Mouse (Mus musculus): Measurements from ENCODE around the gene Polr2i. TPM values are rescaled to one million over a fixed set of nuclear protein-coding genes. Genes with fewer than 3 reads are reported as not detected.

Polr2i gene
- polyA plus RNA-seq, 1 experiment = 196 TPM

DNA sequence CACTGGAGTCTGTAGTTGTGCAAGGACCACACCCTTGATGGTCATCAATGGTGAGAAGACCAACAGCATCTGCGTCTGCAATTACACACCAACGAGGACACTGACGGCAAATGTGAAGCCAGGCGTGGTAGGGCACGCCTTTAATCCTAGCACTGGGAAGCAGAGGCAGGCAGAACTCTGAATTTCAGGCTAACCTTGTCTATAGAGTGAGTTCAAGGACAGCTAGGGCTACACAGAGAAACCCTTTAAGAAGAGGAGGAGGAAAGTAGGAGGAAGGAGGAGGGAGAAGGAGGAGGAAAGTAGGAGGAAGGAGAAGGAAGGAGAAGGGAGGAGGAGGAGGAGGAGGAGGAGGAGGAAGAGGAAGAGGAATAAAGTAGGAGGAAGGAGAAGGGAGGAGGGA is 33.8 kb downstream of the Polr2i start:
- H3K36me3 ChIP-seq (ENCODE audit: control insufficient read depth, insufficient read depth, low read length) = no peaks in the 10 kb centered on the region
- no peaks in the 10 kb centered on the region for H3K27me3 ChIP-seq (replicated peaks; ENCODE audit: control insufficient read depth, insufficient read depth, low read length)
- TF ChIP-seq POLR2A (IDR thresholded peaks at IDR 0.05; ENCODE audit: low read depth, low read length) = no peak
- TF ChIP-seq CTCF (conservative IDR thresholded peaks at IDR 0.05; ENCODE audit: insufficient read depth, insufficient read length, low read depth, low read length) = no peak
- 92% methylated on average over 5 of the region's 5 CpGs for WGBS
- H3K27ac ChIP-seq (ENCODE audit: insufficient read depth, low read depth, low read length) = no peak overlapping the region
- DNase-seq = no peak
- H3K4me1 ChIP-seq (ENCODE audit: control insufficient read depth, insufficient read depth, low read length) = no peaks in the 10 kb centered on the region
- H3K4me3 ChIP-seq (ENCODE audit: insufficient read depth, low read depth, low read length) = no peak overlapping the region

DNA sequence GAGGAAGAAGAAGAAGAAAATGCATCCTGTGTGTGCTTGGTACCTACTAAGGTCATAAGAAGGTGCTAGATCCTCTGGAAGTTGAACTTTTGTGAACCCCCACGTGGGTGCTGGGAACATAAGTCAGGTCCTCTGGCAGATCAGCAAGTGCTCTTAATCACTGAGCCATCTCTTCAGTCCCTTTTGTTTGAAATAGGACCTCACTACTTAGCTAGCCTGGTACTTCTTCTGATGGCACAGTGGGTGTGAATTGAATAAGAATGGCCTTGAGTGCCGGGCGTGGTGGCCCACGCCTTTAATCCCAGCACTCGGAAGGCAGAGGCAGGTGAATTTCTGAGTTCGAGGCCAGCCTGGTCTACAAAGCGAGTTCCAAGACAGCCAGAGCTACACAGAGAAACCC is 34.2 kb downstream of the Polr2i start:
- Histone ChIP-seq H3K4me3 (ENCODE audit: insufficient read depth, low read depth, low read length) (no peak overlapping the region), H3K27me3 (replicated peaks; ENCODE audit: control insufficient read depth, insufficient read depth, low read length) (no peaks in the 10 kb centered on the region), H3K36me3 (ENCODE audit: control insufficient read depth, insufficient read depth, low read length) (no peaks in the 10 kb centered on the region), H3K27ac (ENCODE audit: insufficient read depth, low read depth, low read length) (no peak overlapping the region), H3K4me1 (ENCODE audit: control insufficient read depth, insufficient read depth, low read length) (no peaks in the 10 kb centered on the region)
- WGBS = 90% methylated on average over 7 of the region's 7 CpGs
- DNase-seq = no peak
- TF ChIP-seq CTCF (conservative IDR thresholded peaks at IDR 0.05; ENCODE audit: insufficient read depth, insufficient read length, low read depth, low read length) (no peak), POLR2A (IDR thresholded peaks at IDR 0.05; ENCODE audit: low read depth, low read length) (no peak)

- H3K4me3 ChIP-seq (ENCODE audit: insufficient read depth, low read depth, low read length) = no peak overlapping the region
- no peak for DNase-seq
- no peak overlapping the region for H3K27ac ChIP-seq (ENCODE audit: insufficient read depth, low read depth, low read length)
- no peaks in the 10 kb centered on the region for H3K4me1 ChIP-seq (ENCODE audit: control insufficient read depth, insufficient read depth, low read length)
- TF ChIP-seq CTCF (conservative IDR thresholded peaks at IDR 0.05; ENCODE audit: insufficient read depth, insufficient read length, low read depth, low read length) (no peak), POLR2A (IDR thresholded peaks at IDR 0.05; ENCODE audit: low read depth, low read length) (no peak)
- no peaks in the 10 kb centered on the region for H3K27me3 ChIP-seq (replicated peaks; ENCODE audit: control insufficient read depth, insufficient read depth, low read length)
- 95% methylated on average over 3 of the region's 3 CpGs for WGBS
- no peaks in the 10 kb centered on the region for H3K36me3 ChIP-seq (ENCODE audit: control insufficient read depth, insufficient read depth, low read length)
Measured at GRCm38 (mm10) chr7:30266780-30267179, 35.0 kb downstream of the Polr2i start.

DNA sequence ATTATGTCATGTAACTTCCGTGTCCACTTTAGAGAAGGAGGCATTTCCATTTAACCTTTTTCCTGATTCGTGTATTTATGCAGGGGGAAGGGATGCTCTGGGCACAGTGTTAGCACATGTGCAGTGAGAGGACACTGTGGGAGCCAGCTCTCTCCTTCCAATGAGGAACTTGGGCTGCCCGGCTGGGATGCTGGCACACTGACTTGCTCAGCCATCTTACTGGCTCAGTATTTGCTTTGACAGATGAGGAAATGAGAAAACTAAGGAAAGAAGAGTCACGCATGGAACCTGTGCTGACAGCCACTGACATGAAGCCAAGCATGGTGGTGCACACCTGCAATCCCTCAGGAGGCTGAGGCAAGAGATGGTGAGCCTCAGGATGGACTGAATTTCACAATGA is 37.9 kb downstream of the Polr2i start:
- H3K4me3 ChIP-seq (ENCODE audit: insufficient read depth, low read depth, low read length) = no peak overlapping the region
- TF ChIP-seq POLR2A (IDR thresholded peaks at IDR 0.05; ENCODE audit: low read depth, low read length) (no peak), CTCF (conservative IDR thresholded peaks at IDR 0.05; ENCODE audit: insufficient read depth, insufficient read length, low read depth, low read length) (no peak)
- no peaks in the 10 kb centered on the region for H3K27me3 ChIP-seq (replicated peaks; ENCODE audit: control insufficient read depth, insufficient read depth, low read length)
- WGBS = 90% methylated on average over 4 of the region's 4 CpGs
- no peak for DNase-seq
- H3K4me1 ChIP-seq (ENCODE audit: control insufficient read depth, insufficient read depth, low read length) = no peaks in the 10 kb centered on the region
- H3K27ac ChIP-seq (ENCODE audit: insufficient read depth, low read depth, low read length) = no peak overlapping the region
- no peaks in the 10 kb centered on the region for H3K36me3 ChIP-seq (ENCODE audit: control insufficient read depth, insufficient read depth, low read length)

DNA sequence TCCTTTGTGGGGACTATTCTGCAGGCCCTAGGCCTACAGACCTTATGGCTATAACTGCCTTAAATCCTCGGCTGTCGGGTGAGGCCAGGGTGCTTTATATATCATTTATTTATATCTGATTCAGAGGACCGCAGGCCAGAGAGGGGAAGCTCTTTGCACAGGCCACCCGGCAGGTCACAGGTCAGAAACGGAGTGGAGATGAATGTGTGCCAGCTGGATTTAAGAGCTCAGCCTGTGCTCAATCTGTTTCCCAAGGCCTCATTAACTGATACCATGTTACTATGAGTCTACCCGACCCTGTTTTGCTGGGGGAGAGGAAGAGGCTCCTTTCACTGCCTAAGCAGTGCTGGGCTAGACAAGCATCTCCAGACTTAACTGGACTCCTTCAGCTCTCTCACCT is 42.6 kb downstream of the Polr2i start:
- WGBS = 74% methylated on average over 6 of the region's 6 CpGs
- Histone ChIP-seq H3K27ac (ENCODE audit: insufficient read depth, low read depth, low read length) (no peak overlapping the region), H3K4me1 (ENCODE audit: control insufficient read depth, insufficient read depth, low read length) (no peaks in the 10 kb centered on the region), H3K27me3 (replicated peaks; ENCODE audit: control insufficient read depth, insufficient read depth, low read length) (no peaks in the 10 kb centered on the region), H3K4me3 (ENCODE audit: insufficient read depth, low read depth, low read length) (no peak overlapping the region), H3K36me3 (ENCODE audit: control insufficient read depth, insufficient read depth, low read length) (no peaks in the 10 kb centered on the region)
- TF ChIP-seq POLR2A (IDR thresholded peaks at IDR 0.05; ENCODE audit: low read depth, low read length) = no peak
- TF ChIP-seq CTCF (conservative IDR thresholded peaks at IDR 0.05; ENCODE audit: insufficient read depth, insufficient read length, low read depth, low read length) = no peak
- no peak for DNase-seq

DNA sequence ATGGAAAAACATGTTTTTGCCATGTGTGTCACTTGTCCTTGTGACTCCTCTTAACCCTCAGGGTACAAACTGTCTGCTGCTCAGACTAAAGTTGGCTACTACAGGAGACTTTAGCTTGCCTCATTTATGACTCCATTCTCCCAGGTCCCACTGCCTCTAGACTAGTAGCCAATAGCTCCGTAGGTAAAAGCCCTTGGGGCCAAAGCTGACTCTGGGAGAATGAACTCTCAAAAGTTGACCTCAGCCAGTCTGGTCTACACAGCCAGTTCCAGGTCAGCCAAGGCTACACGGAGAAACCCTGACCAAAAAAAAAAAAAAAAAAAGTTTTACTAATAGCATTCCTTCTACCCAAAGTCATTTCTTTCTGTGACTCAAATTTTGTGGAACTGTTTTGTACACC is 47.2 kb downstream of the Polr2i start:
- Histone ChIP-seq H3K27me3 (replicated peaks; ENCODE audit: control insufficient read depth, insufficient read depth, low read length) (no peaks in the 10 kb centered on the region), H3K36me3 (ENCODE audit: control insufficient read depth, insufficient read depth, low read length) (no peaks in the 10 kb centered on the region), H3K4me3 (ENCODE audit: insufficient read depth, low read depth, low read length) (no peak overlapping the region), H3K27ac (ENCODE audit: insufficient read depth, low read depth, low read length) (no peak overlapping the region), H3K4me1 (ENCODE audit: control insufficient read depth, insufficient read depth, low read length) (no peaks in the 10 kb centered on the region)
- DNase-seq = peak; percentile 26
- 20% methylated on average over 2 of the region's 2 CpGs for whole genome bisulfite sequencing
- TF ChIP-seq POLR2A (IDR thresholded peaks at IDR 0.05; ENCODE audit: low read depth, low read length) = no peak
- no peak for TF ChIP-seq CTCF (conservative IDR thresholded peaks at IDR 0.05; ENCODE audit: insufficient read depth, insufficient read length, low read depth, low read length)

GRCm38 (mm10) chr7:30279536-30279935 is 47.8 kb downstream of the Polr2i start:
- DNase-seq = no peak
- Histone ChIP-seq H3K4me3 (ENCODE audit: insufficient read depth, low read depth, low read length) (peak overlapping the region; percentile 69; the same call in 1 of the 2 replicates), H3K27ac (ENCODE audit: insufficient read depth, low read depth, low read length) (no peak overlapping the region), H3K4me1 (ENCODE audit: control insufficient read depth, insufficient read depth, low read length) (no peaks in the 10 kb centered on the region), H3K27me3 (replicated peaks; ENCODE audit: control insufficient read depth, insufficient read depth, low read length) (no peaks in the 10 kb centered on the region), H3K36me3 (ENCODE audit: control insufficient read depth, insufficient read depth, low read length) (no peaks in the 10 kb centered on the region)
- TF ChIP-seq CTCF (conservative IDR thresholded peaks at IDR 0.05; ENCODE audit: insufficient read depth, insufficient read length, low read depth, low read length) (no peak), POLR2A (IDR thresholded peaks at IDR 0.05; ENCODE audit: low read depth, low read length) (no peak)
- WGBS = 3% methylated on average over 6 of the region's 6 CpGs
